24 mouse cellular contexts compared by ENCODE assay signal in the genomic region with DNA sequence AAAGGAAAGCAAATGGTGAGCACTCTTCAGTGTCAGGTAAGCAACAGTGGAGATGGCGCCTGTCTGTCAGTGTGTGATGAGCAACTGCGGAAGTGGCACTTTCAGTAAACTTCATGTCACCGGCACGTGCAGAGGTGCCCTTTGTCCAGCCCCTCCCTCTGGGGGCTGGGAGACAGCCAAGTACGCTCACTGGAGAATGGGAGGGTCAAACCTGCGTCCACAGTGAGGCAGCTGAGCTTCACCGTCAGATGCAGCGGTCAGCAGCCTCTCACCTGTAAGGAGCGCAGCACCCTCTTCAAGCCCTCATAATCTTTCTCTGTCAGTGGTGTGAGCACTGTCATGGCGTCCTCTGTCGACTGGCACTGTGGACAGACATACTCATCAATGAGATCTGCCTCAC. TPM values are rescaled to one million over a fixed set of nuclear protein-coding genes. Genes with fewer than 3 reads are reported as not detected.
DNase-seq lines count a peak whose midpoint lies in the region; ATAC-seq and TF ChIP-seq lines count a peak whose summit lies in the region.
"Had no signal": no experiment of that assay in that cellular context is flagged by ENCODE, and none has a peak within 500 bp of the region (broad histone marks: within the 10 kb centered on the region; RNA-seq: fewer than 3 reads in every experiment).

No protein-coding gene starts in this region.

- no peak for TF ChIP-seq POLR2A in liver, adult 2 months (IDR thresholded peaks at IDR 0.05; ENCODE audit: extremely low read depth, insufficient read depth, low read length)

- no peaks in the 10 kb centered on the region for H3K79me2 ChIP-seq in liver, adult 2 months (ENCODE audit: control insufficient read depth, insufficient read depth, low read length)

- H3K4me1 ChIP-seq in kidney, embryonic 16.5 days (ENCODE audit: insufficient read depth, low read length) = no peaks in the 10 kb centered on the region
- H3K4me1 ChIP-seq in liver, adult 2 months (ENCODE audit: control insufficient read depth, insufficient read depth, low read length) = peaks cover 38% of the 10 kb centered on the region
- peaks cover 4% of the 10 kb centered on the region; the same call in 1 of the 2 replicates for H3K4me1 ChIP-seq in liver, postnatal 0 days (ENCODE audit: insufficient read depth)
- H3K4me1 ChIP-seq: forebrain, embryonic 10.5 days; hindbrain, embryonic 13.5 days; limb, embryonic 13.5 days; lung, embryonic 15.5 days; midbrain, embryonic 15.5 days; neural tube, embryonic 12.5 days had no signal

- TF ChIP-seq CTCF in liver, adult 2 months (IDR thresholded peaks at IDR 0.05; ENCODE audit: low read depth, low read length) = no peak
- no peak for TF ChIP-seq CTCF in liver, postnatal 0 days (IDR thresholded peaks at IDR 0.05; ENCODE audit: low read depth)

- 92% methylated on average over 11 of the region's 11 CpGs for WGBS in kidney, embryonic 16.5 days
- 39% methylated on average over 11 of the region's 11 CpGs for WGBS in liver, adult 2 months
- 86% methylated on average over 11 of the region's 11 CpGs for WGBS in liver, postnatal 0 days (ENCODE audit: insufficient replicate concordance)

- DNase-seq in kidney, adult 18-20 months = peak; percentile 40
- peak; percentile 28 for DNase-seq in kidney, postnatal 14 days
- peak; percentile 86 for DNase-seq in liver, adult 2 months (ENCODE audit: extremely low read depth, low read depth, low spot score)
- DNase-seq in liver, postnatal 0 days = peak; percentile 77
- no peak for DNase-seq in right cerebral cortex, postnatal 25 days
- DNase-seq in adipocyte (ENCODE audit: low spot score) = no peak
- DNase-seq: adrenal gland, adult 8-10 months; cerebellum, adult 9-10 months; gastrocnemius, postnatal 14 days; heart, adult 2 months; heart, postnatal 36 days; lung, postnatal 4 days; right cerebral cortex, postnatal 4 days; thymus, adult 2 months had no signal

- no peaks in the 10 kb centered on the region for H3K27me3 ChIP-seq in kidney, embryonic 16.5 days (ENCODE audit: insufficient read depth, low read length)
- no peaks in the 10 kb centered on the region for H3K27me3 ChIP-seq in liver, adult 2 months (ENCODE audit: control insufficient read depth, insufficient read depth, low read length)
- no peaks in the 10 kb centered on the region for H3K27me3 ChIP-seq in liver, postnatal 0 days (ENCODE audit: insufficient read depth, low read length)
- H3K27me3 ChIP-seq: hindbrain, embryonic 13.5 days; limb, embryonic 13.5 days; lung, embryonic 15.5 days; midbrain, embryonic 15.5 days; neural tube, embryonic 12.5 days had no signal

- no peaks in the 10 kb centered on the region for H3K9me3 ChIP-seq in kidney, embryonic 16.5 days (ENCODE audit: low read length)
- H3K9me3 ChIP-seq in liver, postnatal 0 days (ENCODE audit: low read length) = no peaks in the 10 kb centered on the region
- H3K9me3 ChIP-seq: forebrain, embryonic 10.5 days; hindbrain, embryonic 13.5 days; limb, embryonic 13.5 days; lung, embryonic 15.5 days; midbrain, embryonic 15.5 days; neural tube, embryonic 12.5 days had no signal

- no peak for ATAC-seq in kidney, embryonic 16.5 days (ENCODE audit: low FRiP score, low TSS enrichment)
- peak; percentile 62 for ATAC-seq in liver, postnatal 0 days
- ATAC-seq: forebrain, embryonic 16.5 days; inflammation-experienced regulatory T-cells, adult 6 months; midbrain, embryonic 15.5 days had no signal

- peak; percentile 48; the same call in 1 of the 2 replicates for TF ChIP-seq EP300 in liver, postnatal 0 days (IDR thresholded peaks at IDR 0.05; ENCODE audit: low read depth)

- no peak overlapping the region for H3K9ac ChIP-seq in kidney, embryonic 16.5 days (replicated peaks; ENCODE audit: low read length)
- no peak overlapping the region for H3K9ac ChIP-seq in liver, adult 2 months (ENCODE audit: low read depth, low read length)
- H3K9ac ChIP-seq in liver, postnatal 0 days (replicated peaks) = no peak overlapping the region
- H3K9ac ChIP-seq: hindbrain, embryonic 13.5 days; limb, embryonic 13.5 days; lung, embryonic 15.5 days; midbrain, embryonic 15.5 days; neural tube, embryonic 12.5 days had no signal

- no peak overlapping the region for H3K27ac ChIP-seq in kidney, embryonic 16.5 days (ENCODE audit: low read length)
- peak overlapping the region; percentile 27 for H3K27ac ChIP-seq in liver, adult 2 months (replicated peaks; ENCODE audit: insufficient read depth, low read depth, low read length)
- peak overlapping the region; percentile 65 for H3K27ac ChIP-seq in liver, postnatal 0 days (ENCODE audit: low read depth)
- H3K27ac ChIP-seq: forebrain, embryonic 10.5 days; heart, adult 2 months; hindbrain, embryonic 13.5 days; kidney, postnatal 0 days; limb, embryonic 13.5 days; neural tube, embryonic 12.5 days had no signal

- no peak overlapping the region for H3K4me3 ChIP-seq in kidney, embryonic 16.5 days (ENCODE audit: low read length)
- H3K4me3 ChIP-seq in liver, adult 2 months (ENCODE audit: insufficient read depth, low read depth, low read length) = no peak overlapping the region
- H3K4me3 ChIP-seq in liver, postnatal 0 days (ENCODE audit: low read depth, low read length) = no peak overlapping the region
- H3K4me3 ChIP-seq: forebrain, embryonic 10.5 days; heart, adult 2 months; hindbrain, embryonic 13.5 days; limb, embryonic 13.5 days; lung, embryonic 15.5 days; midbrain, embryonic 15.5 days; neural tube, embryonic 12.5 days had no signal

- H3K4me2 ChIP-seq in kidney, embryonic 16.5 days (replicated peaks; ENCODE audit: low read depth, low read length) = no peak overlapping the region
- peak overlapping the region; percentile 43 for H3K4me2 ChIP-seq in liver, postnatal 0 days (ENCODE audit: low read depth, low read length)
- H3K4me2 ChIP-seq: hindbrain, embryonic 13.5 days; limb, embryonic 13.5 days; lung, embryonic 15.5 days; midbrain, embryonic 15.5 days; neural tube, embryonic 12.5 days had no signal

- H3K36me3 ChIP-seq in kidney, embryonic 16.5 days (ENCODE audit: insufficient read depth, low read length) = peaks cover 65% of the 10 kb centered on the region
- peaks cover 12% of the 10 kb centered on the region; the same call in 1 of the 2 replicates for H3K36me3 ChIP-seq in liver, adult 2 months (ENCODE audit: control insufficient read depth, insufficient read depth, low read length)
- peaks cover 56% of the 10 kb centered on the region for H3K36me3 ChIP-seq in liver, postnatal 0 days (replicated peaks; ENCODE audit: insufficient read depth, low read length)

RNA-seq across cellular contexts. Expression of a gene that starts 17.9 kb away (rescaled TPM):
- 1.4 and 1.8 TPM in 2 replicates for polyA plus RNA-seq in kidney, embryonic 16.5 days (2015; fragmentation: Nextera tagmentation; extraction: Ambion mirVana)
- total RNA-seq in liver, adult 2 months (2014; rRNA removed) = 3.0 and 3.5 TPM in 2 replicates
- 2.8 and 3.4 TPM in 2 replicates for polyA plus RNA-seq in liver, adult 2 months (2012; rRNA removed)
- polyA plus RNA-seq in liver, postnatal 0 days (2015; fragmentation: Nextera tagmentation; extraction: Ambion mirVana) = 7.3 and 10.3 TPM in 2 replicates

RNA-seq across cellular contexts. Expression of a gene that starts 44.0 kb away (rescaled TPM):
- 353 and 411 TPM in 2 replicates for polyA plus RNA-seq in kidney, embryonic 16.5 days (2015; fragmentation: Nextera tagmentation; extraction: Ambion mirVana)
- 28.0 and 32.2 TPM in 2 replicates for total RNA-seq in liver, adult 2 months (2014; rRNA removed)
- 17.0 and 20.9 TPM in 2 replicates for polyA plus RNA-seq in liver, adult 2 months (2012; rRNA removed)
- 115 and 128 TPM in 2 replicates for polyA plus RNA-seq in liver, postnatal 0 days (2015; fragmentation: Nextera tagmentation; extraction: Ambion mirVana)

Comparison
In these comparisons a context has a peak if more than half of its experiments do, and no peak if none do; other contexts are left out.
1. DNase-seq: peak in kidney, adult 18-20 months (single experiment), kidney, postnatal 14 days (single experiment), liver, adult 2 months (single experiment) and liver, postnatal 0 days (single experiment); none in right cerebral cortex, postnatal 25 days (single experiment) and adipocyte (single experiment).